Mouse (Mus musculus): ENCODE measurements at regions not wholly inside any gene's neighbourhood (a gene's known extent, or its start where the extent isn't known, plus 50 kb on each side); places are given as distances from the start of the nearest gene placed in this dataset.

DNA sequence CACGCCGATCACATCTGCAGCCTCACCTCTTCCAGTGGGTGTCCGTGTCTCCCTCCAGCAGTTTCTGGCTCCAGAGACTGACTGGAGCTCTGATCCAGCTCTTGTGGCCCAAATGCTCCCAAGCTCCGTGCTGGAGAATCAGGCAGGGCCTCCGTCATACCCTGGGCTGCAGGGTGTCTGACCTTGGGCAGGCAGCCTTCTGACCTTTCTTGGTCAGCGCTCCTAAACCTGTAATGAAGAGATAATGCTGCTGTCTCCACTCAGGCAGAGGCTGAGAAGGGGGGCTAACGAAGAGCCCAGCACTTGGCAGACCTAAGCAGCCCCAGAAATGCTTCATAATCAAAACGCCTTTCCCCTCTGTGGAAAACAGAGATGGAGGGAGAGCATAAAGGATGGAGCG is 89.9 kb upstream of the Mef2a start:
- Histone ChIP-seq H3K4me3 (no peak overlapping the region), H3K36me3 (replicated peaks) (no peaks in the 10 kb centered on the region), H3K27ac (replicated peaks) (peak overlapping the region; percentile 52), H3K27me3 (replicated peaks; ENCODE audit: low read depth, poor library complexity, severe bottlenecking) (peaks cover 36% of the 10 kb centered on the region), H3K9me3 (no peaks in the 10 kb centered on the region), H3K4me1 (peaks cover 32% of the 10 kb centered on the region)
- WGBS = 46% methylated on average over 9 of the region's 9 CpGs
- no peak for DNase-seq (ENCODE audit: low spot score)

GRCm38 (mm10) chr7:67461333-67462255 is 88.9 kb upstream of the Mef2a start:
- no peaks in the 10 kb centered on the region for H3K36me3 ChIP-seq (replicated peaks)
- H3K4me1 ChIP-seq = peaks cover 32% of the 10 kb centered on the region
- no peak for DNase-seq (ENCODE audit: low spot score)
- no peaks in the 10 kb centered on the region for H3K9me3 ChIP-seq
- no peak overlapping the region for H3K4me3 ChIP-seq
- 82% methylated on average over 11 of the region's 11 CpGs for WGBS
- H3K27ac ChIP-seq (replicated peaks) = no peak overlapping the region
- H3K27me3 ChIP-seq (replicated peaks; ENCODE audit: low read depth, poor library complexity, severe bottlenecking) = peaks cover 36% of the 10 kb centered on the region

DNA sequence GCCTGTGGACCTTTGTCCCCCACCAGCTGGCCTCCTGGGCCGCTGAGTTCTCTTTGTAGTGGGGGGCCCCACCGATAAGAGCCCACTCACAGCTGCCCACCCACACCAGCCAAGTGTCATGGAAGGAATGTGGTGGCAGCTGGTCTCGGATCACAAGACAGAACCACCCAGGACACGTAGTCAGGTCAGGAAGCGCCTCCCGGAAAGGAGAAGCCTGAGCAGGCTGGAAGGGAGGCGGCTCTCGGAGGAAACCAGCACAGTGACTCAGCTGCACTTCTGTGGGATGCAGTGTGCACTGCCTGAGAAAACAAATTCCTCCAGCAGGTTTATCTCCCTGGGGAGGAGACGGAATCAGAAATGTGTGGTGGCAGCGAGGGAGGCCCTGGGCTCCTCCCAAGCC is 87.2 kb upstream of the Mef2a start:
- Histone ChIP-seq H3K36me3 (replicated peaks) (no peaks in the 10 kb centered on the region), H3K4me1 (peaks cover 28% of the 10 kb centered on the region), H3K27ac (replicated peaks) (0 out of 2 replicates have a peak overlapping the region, but pooled peaks have one; percentile 24), H3K27me3 (replicated peaks; ENCODE audit: low read depth, poor library complexity, severe bottlenecking) (peaks cover 36% of the 10 kb centered on the region), H3K4me3 (no peak overlapping the region), H3K9me3 (no peaks in the 10 kb centered on the region)
- no peak for DNase-seq (ENCODE audit: low spot score)
- 80% methylated on average over 10 of the region's 10 CpGs for WGBS

- peaks cover 31% of the 10 kb centered on the region for H3K4me1 ChIP-seq
- no peak overlapping the region for H3K27ac ChIP-seq (replicated peaks)
- no peak overlapping the region for H3K4me3 ChIP-seq
- 94% methylated on average over 9 of the region's 9 CpGs for WGBS
- H3K27me3 ChIP-seq (replicated peaks; ENCODE audit: low read depth, poor library complexity, severe bottlenecking) = peaks cover 34% of the 10 kb centered on the region
- H3K36me3 ChIP-seq (replicated peaks) = no peaks in the 10 kb centered on the region
- H3K9me3 ChIP-seq = no peaks in the 10 kb centered on the region
- DNase-seq (ENCODE audit: low spot score) = no peak
These were observed 86.6 kb upstream of the Mef2a start for GRCm38 (mm10) chr7:67459209-67459608.

GRCm38 (mm10) chr7:67458640-67459039 is 86.0 kb upstream of the Mef2a start:
- DNase-seq (ENCODE audit: low spot score) = no peak
- H3K27ac ChIP-seq (replicated peaks) = no peak overlapping the region
- H3K4me3 ChIP-seq = no peak overlapping the region
- WGBS = 77% methylated on average over 4 of the region's 4 CpGs
- H3K9me3 ChIP-seq = no peaks in the 10 kb centered on the region
- H3K27me3 ChIP-seq (replicated peaks; ENCODE audit: low read depth, poor library complexity, severe bottlenecking) = peaks cover 32% of the 10 kb centered on the region
- no peaks in the 10 kb centered on the region for H3K36me3 ChIP-seq (replicated peaks)
- peaks cover 31% of the 10 kb centered on the region for H3K4me1 ChIP-seq

DNA sequence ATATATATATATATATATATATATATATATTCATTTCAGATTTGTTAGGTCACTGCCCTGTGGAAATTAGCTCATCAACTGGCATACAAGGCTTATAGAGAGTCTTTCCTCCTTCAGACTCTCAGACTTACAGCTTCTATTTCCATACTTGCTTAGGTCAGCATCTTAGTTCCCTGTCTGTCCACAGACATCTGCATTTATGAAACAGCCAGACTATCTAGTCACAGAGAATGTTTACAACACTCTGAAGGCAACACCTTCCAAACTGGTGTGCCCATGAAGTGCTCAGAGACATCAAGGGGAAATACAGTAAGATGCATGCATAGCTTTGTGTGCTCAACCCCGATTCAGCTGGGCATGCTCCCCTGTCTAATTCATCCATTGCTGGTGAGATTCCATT is 85.2 kb upstream of the Mef2a start:
- Histone ChIP-seq H3K9me3 (no peaks in the 10 kb centered on the region), H3K4me3 (no peak overlapping the region), H3K27ac (replicated peaks) (no peak overlapping the region), H3K36me3 (replicated peaks) (no peaks in the 10 kb centered on the region), H3K4me1 (peaks cover 24% of the 10 kb centered on the region), H3K27me3 (replicated peaks; ENCODE audit: low read depth, poor library complexity, severe bottlenecking) (peaks cover 30% of the 10 kb centered on the region)
- 91% methylated on average over 1 of the region's 1 CpGs for WGBS
- DNase-seq (ENCODE audit: low spot score) = no peak

DNA sequence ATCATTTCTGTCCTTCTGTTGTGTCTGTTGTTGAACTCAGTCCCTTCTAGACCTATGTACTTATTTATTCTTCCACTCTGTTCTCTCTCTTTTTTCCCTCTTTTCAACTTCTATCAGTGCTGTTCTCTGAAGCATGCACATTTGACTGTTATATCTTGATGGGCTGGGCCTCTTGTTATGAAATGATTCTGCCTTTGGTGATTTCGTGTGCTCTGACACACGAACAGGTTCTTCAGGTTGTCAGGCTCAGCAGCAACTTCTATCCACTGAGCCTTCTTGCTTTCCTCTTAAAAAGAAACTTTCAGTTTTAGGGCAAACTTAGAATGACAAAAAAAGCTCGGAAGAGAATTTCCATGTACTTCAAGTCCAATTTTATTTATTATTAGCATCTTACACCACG is 83.4 kb upstream of the Mef2a start:
- H3K4me1 ChIP-seq = peaks cover 11% of the 10 kb centered on the region
- H3K36me3 ChIP-seq (replicated peaks) = no peaks in the 10 kb centered on the region
- peaks cover 12% of the 10 kb centered on the region; the same call in 1 of the 2 replicates for H3K27me3 ChIP-seq (replicated peaks; ENCODE audit: low read depth, poor library complexity, severe bottlenecking)
- H3K27ac ChIP-seq (replicated peaks) = no peak overlapping the region
- H3K9me3 ChIP-seq = no peaks in the 10 kb centered on the region
- H3K4me3 ChIP-seq = no peak overlapping the region
- 91% methylated on average over 4 of the region's 4 CpGs for WGBS
- no peak for DNase-seq (ENCODE audit: low spot score)

- no peaks in the 10 kb centered on the region for H3K36me3 ChIP-seq (replicated peaks)
- no peak overlapping the region for H3K4me3 ChIP-seq
- no peak overlapping the region for H3K27ac ChIP-seq (replicated peaks)
- 0 out of 2 replicates have a peak, but pooled peaks cover 5% of the 10 kb centered on the region for H3K27me3 ChIP-seq (replicated peaks; ENCODE audit: low read depth, poor library complexity, severe bottlenecking)
- peaks cover 11% of the 10 kb centered on the region for H3K4me1 ChIP-seq
- DNase-seq (ENCODE audit: low spot score) = no peak
- no peaks in the 10 kb centered on the region for H3K9me3 ChIP-seq
- 43% methylated on average over 4 of the region's 4 CpGs for WGBS
These were observed 81.8 kb upstream of the Mef2a start for GRCm38 (mm10) chr7:67454458-67454857.

GRCm38 (mm10) chr7:67451157-67451793 is 78.6 kb upstream of the Mef2a start:
- Histone ChIP-seq H3K4me3 (no peak overlapping the region), H3K9me3 (no peaks in the 10 kb centered on the region), H3K27me3 (replicated peaks; ENCODE audit: low read depth, poor library complexity, severe bottlenecking) (no peaks in the 10 kb centered on the region), H3K4me1 (peaks cover 15% of the 10 kb centered on the region), H3K36me3 (replicated peaks) (no peaks in the 10 kb centered on the region), H3K27ac (replicated peaks) (no peak overlapping the region)
- WGBS = 82% methylated on average over 6 of the region's 6 CpGs
- no peak for DNase-seq (ENCODE audit: low spot score)

DNA sequence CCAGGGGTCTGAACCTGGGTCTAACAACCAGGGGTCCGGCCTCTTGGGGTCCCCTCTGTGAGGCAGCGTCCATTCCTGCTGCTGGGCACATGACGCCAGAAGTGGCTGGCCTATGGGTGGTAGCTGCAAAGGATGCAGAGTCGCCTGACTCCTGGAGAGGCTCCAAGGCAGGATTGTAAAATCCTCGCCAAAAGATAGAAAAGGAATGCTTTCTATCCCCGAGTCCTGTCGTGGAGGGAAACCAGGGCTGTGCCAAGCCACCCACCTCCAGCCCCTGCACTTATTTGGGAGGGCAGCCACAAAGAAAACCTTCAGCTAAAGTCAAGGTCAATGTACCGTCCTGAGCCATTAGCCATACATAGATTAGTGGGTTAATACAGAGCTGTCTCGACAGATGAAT is 73.9 kb upstream of the Mef2a start:
- DNase-seq (ENCODE audit: low spot score) = no peak
- H3K4me1 ChIP-seq = peaks cover 41% of the 10 kb centered on the region
- H3K27ac ChIP-seq (replicated peaks) = peak overlapping the region; percentile 73; the same call in 1 of the 2 replicates
- H3K36me3 ChIP-seq (replicated peaks) = no peaks in the 10 kb centered on the region
- H3K27me3 ChIP-seq (replicated peaks; ENCODE audit: low read depth, poor library complexity, severe bottlenecking) = no peaks in the 10 kb centered on the region
- no peaks in the 10 kb centered on the region for H3K9me3 ChIP-seq
- no peak overlapping the region for H3K4me3 ChIP-seq
- 82% methylated on average over 9 of the region's 9 CpGs for WGBS

GRCm38 (mm10) chr7:67445203-67446041 is 72.8 kb upstream of the Mef2a start:
- peak; percentile 32 for DNase-seq (ENCODE audit: low spot score)
- H3K4me3 ChIP-seq = peak overlapping the region; percentile 32; the same call in 1 of the 2 replicates
- no peaks in the 10 kb centered on the region for H3K9me3 ChIP-seq
- H3K36me3 ChIP-seq (replicated peaks) = no peaks in the 10 kb centered on the region
- WGBS = 23% methylated on average over 12 of the region's 12 CpGs
- H3K27me3 ChIP-seq (replicated peaks; ENCODE audit: low read depth, poor library complexity, severe bottlenecking) = no peaks in the 10 kb centered on the region
- H3K27ac ChIP-seq (replicated peaks) = peak overlapping the region; percentile 73
- H3K4me1 ChIP-seq = peaks cover 41% of the 10 kb centered on the region

DNA sequence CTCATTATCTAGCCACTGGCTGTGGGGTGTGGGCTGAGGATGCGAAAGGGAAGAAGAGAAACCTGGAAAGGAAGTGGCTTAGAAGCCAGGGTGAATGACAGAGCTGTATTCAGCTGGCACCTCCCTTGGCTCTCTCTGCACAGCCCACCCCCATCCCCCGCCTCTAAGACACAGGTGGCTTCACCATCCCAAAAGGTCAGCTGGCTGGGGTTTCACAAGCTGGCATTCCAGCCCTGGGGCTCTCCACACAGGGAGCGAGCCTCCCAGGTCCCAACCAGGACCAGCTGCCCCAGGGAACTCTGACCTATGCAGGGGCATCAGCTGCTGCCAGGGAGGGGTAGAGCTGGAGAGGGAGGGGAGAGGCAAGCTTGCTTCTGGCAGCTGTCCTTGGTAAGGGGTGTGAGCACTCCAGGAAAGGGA is 71.9 kb upstream of the Mef2a start:
- Histone ChIP-seq H3K27me3 (replicated peaks; ENCODE audit: low read depth, poor library complexity, severe bottlenecking) (no peaks in the 10 kb centered on the region), H3K27ac (replicated peaks) (peak overlapping the region; percentile 45), H3K9me3 (no peaks in the 10 kb centered on the region), H3K4me1 (peaks cover 41% of the 10 kb centered on the region), H3K4me3 (no peak overlapping the region), H3K36me3 (replicated peaks) (no peaks in the 10 kb centered on the region)
- DNase-seq (ENCODE audit: low spot score) = peak; percentile 59
- 46% methylated on average over 3 of the region's 3 CpGs for WGBS
